Mouse (Mus musculus) stomach, embryonic 15.5 days (tissue): ENCODE measurements around the gene Igfbp7. TPM values are rescaled to one million over a fixed set of nuclear protein-coding genes. Genes with fewer than 3 reads are reported as not detected.

Experiments
- ATAC-seq: fragments of 200-750 bp; cut with Nextera tagmentation; 2 replicates; pipeline ENCODE4 v1.8.0; 2017; ENCODE audit warnings: low read depth, moderate number of reproducible peaks, moderate TSS enrichment; ENCODE audit not compliant: insufficient read depth, low FRiP score
- H3K27ac ChIP-seq: fragments of 300-500 bp; sonication (generic); 2 replicates; pipeline ENCODE4 v1.5.1; 2015; ENCODE audit warnings: mild to moderate bottlenecking, inconsistent platforms
- H3K27me3 ChIP-seq: fragments of 300-500 bp; sonication (generic); replicated peaks from 2 replicates; pipeline ENCODE4 v1.6.1; 2015; ENCODE audit warnings: inconsistent platforms
- H3K36me3 ChIP-seq: fragments of 300-500 bp; sonication (generic); 2 replicates; pipeline ENCODE4 v1.6.1; 2015; ENCODE audit warnings: inconsistent platforms
- H3K4me1 ChIP-seq: fragments of 300-500 bp; sonication (generic); 2 replicates; pipeline ENCODE4 v1.6.1; 2015; ENCODE audit warnings: inconsistent platforms
- H3K4me2 ChIP-seq: fragments of 300-500 bp; sonication (generic); 2 replicates; pipeline ENCODE4 v1.6.1; 2015; ENCODE audit warnings: mild to moderate bottlenecking, inconsistent platforms
- H3K4me3 ChIP-seq: fragments of 300-500 bp; sonication (generic); replicated peaks from 2 replicates; pipeline ENCODE4 v1.5.1; 2015; ENCODE audit warnings: inconsistent platforms
- H3K9ac ChIP-seq: fragments of 300-500 bp; sonication (generic); 2 replicates; pipeline ENCODE4 v1.6.1; 2015; ENCODE audit warnings: inconsistent platforms
- H3K9me3 ChIP-seq: fragments of 300-500 bp; sonication (generic); 2 replicates; pipeline ENCODE4 v1.6.1; 2016; ENCODE audit warnings: inconsistent platforms
- WGBS: fragments of 180-500 bp; shearing (Covaris S2); methylation state at CpG from one replicate; pipeline ENCODE4 v1.1.7; 2015; 5-methylcytosine and 5-hydroxymethylcytosine counted together
- polyA plus RNA-seq: library from polyadenylated mRNA; unstranded; fragments of >200 nt; fragmentation: Nextera tagmentation; extraction: Ambion mirVana; gene quantifications from 2 replicates; pipeline ENCODE4 v1.2.1, GENCODE M21; 2015

Gene Igfbp7
- 146 and 174 TPM in 2 replicates for polyA plus RNA-seq

- Histone ChIP-seq H3K9me3 (no peaks in the 10 kb centered on the region), H3K27me3 (no peaks in the 10 kb centered on the region), H3K9ac (peak within 1 kb of the TSS; percentile 74), H3K4me2 (peak within 1 kb of the TSS; percentile 94), H3K4me1 (peaks cover 7% of the 10 kb centered on the region; the same call in 1 of the 2 replicates), H3K27ac (peak within 1 kb of the TSS; percentile 87), H3K36me3 (no peaks in the 10 kb centered on the region), H3K4me3 (peak within 1 kb of the TSS; percentile 71)
- ATAC-seq = peak; percentile 79
- 4% methylated on average over 96 of the region's 101 CpGs for WGBS
Measured at GRCm38 (mm10) chr5:77407341-77408298, at the start of gene Igfbp7. Igfbp7 (minus strand) TSS chr5:77408041.

GRCm38 (mm10) chr5:77452103-77452502 lies 44.3 kb upstream of the Igfbp7 start:
- H3K36me3 ChIP-seq = no peaks in the 10 kb centered on the region
- H3K4me2 ChIP-seq = no peak overlapping the region
- WGBS = 68% methylated on average over 6 of the region's 6 CpGs
- no peaks in the 10 kb centered on the region for H3K9me3 ChIP-seq
- H3K27me3 ChIP-seq = no peaks in the 10 kb centered on the region
- H3K9ac ChIP-seq = no peak overlapping the region
- ATAC-seq = no peak
- H3K4me3 ChIP-seq = no peak overlapping the region
- no peaks in the 10 kb centered on the region for H3K4me1 ChIP-seq
- H3K27ac ChIP-seq = no peak overlapping the region

- H3K9ac ChIP-seq = no peak overlapping the region
- WGBS = 90% methylated on average over 7 of the region's 7 CpGs
Measured at GRCm38 (mm10) chr5:77449531-77449930, 41.7 kb upstream of the Igfbp7 start.

GRCm38 (mm10) chr5:77445431-77445830 lies 37.6 kb upstream of the Igfbp7 start:
- no peaks in the 10 kb centered on the region for H3K36me3 ChIP-seq
- no peak overlapping the region for H3K27ac ChIP-seq
- H3K4me1 ChIP-seq = no peaks in the 10 kb centered on the region
- no peak for ATAC-seq
- no peak overlapping the region for H3K9ac ChIP-seq
- H3K4me3 ChIP-seq = no peak overlapping the region
- H3K27me3 ChIP-seq = no peaks in the 10 kb centered on the region
- 84% methylated on average over 4 of the region's 4 CpGs for WGBS
- no peak overlapping the region for H3K4me2 ChIP-seq
- no peaks in the 10 kb centered on the region for H3K9me3 ChIP-seq

More at GRCm38 (mm10) chr5:77449531-77449930, 41.7 kb upstream of the Igfbp7 start:
- Histone ChIP-seq H3K27ac (no peak overlapping the region), H3K4me2 (no peak overlapping the region), H3K27me3 (no peaks in the 10 kb centered on the region), H3K36me3 (no peaks in the 10 kb centered on the region), H3K4me1 (no peaks in the 10 kb centered on the region), H3K9me3 (no peaks in the 10 kb centered on the region), H3K4me3 (no peak overlapping the region)
- ATAC-seq = no peak

- Histone ChIP-seq H3K9me3 (no peaks in the 10 kb centered on the region), H3K4me3 (no peak overlapping the region), H3K27ac (no peak overlapping the region), H3K36me3 (no peaks in the 10 kb centered on the region), H3K4me2 (no peak overlapping the region), H3K9ac (no peak overlapping the region), H3K4me1 (no peaks in the 10 kb centered on the region), H3K27me3 (no peaks in the 10 kb centered on the region)
- WGBS = 80% methylated on average over 8 of the region's 8 CpGs
- ATAC-seq = no peak
Measured at GRCm38 (mm10) chr5:77443889-77444573, 36.2 kb upstream of the Igfbp7 start.

- H3K36me3 ChIP-seq = no peaks in the 10 kb centered on the region
- no peaks in the 10 kb centered on the region for H3K4me1 ChIP-seq
- ATAC-seq = no peak
- no peaks in the 10 kb centered on the region for H3K9me3 ChIP-seq
- no peak overlapping the region for H3K4me2 ChIP-seq
- WGBS = 60% methylated on average over 15 of the region's 15 CpGs
- H3K4me3 ChIP-seq = no peak overlapping the region
- no peaks in the 10 kb centered on the region for H3K27me3 ChIP-seq
- no peak overlapping the region for H3K9ac ChIP-seq
- H3K27ac ChIP-seq = no peak overlapping the region
Measured at GRCm38 (mm10) chr5:77442856-77443623, 35.2 kb upstream of the Igfbp7 start.

- H3K36me3 ChIP-seq = no peaks in the 10 kb centered on the region
- ATAC-seq = no peak
- H3K27me3 ChIP-seq = no peaks in the 10 kb centered on the region
- 79% methylated on average over 4 of the region's 4 CpGs for WGBS
- H3K4me2 ChIP-seq = no peak overlapping the region
- H3K27ac ChIP-seq = no peak overlapping the region
- H3K9me3 ChIP-seq = no peaks in the 10 kb centered on the region
- no peak overlapping the region for H3K4me3 ChIP-seq
- no peak overlapping the region for H3K9ac ChIP-seq
- H3K4me1 ChIP-seq = no peaks in the 10 kb centered on the region
Measured at GRCm38 (mm10) chr5:77436308-77436707, 28.5 kb upstream of the Igfbp7 start.

- no peak overlapping the region for H3K4me3 ChIP-seq
- H3K27ac ChIP-seq = no peak overlapping the region
- no peaks in the 10 kb centered on the region for H3K36me3 ChIP-seq
- no peaks in the 10 kb centered on the region; the same call in 1 of the 2 replicates for H3K4me1 ChIP-seq
- ATAC-seq = no peak
- H3K9ac ChIP-seq = no peak overlapping the region
- 62% methylated on average over 11 of the region's 11 CpGs for WGBS
- no peaks in the 10 kb centered on the region for H3K9me3 ChIP-seq
- no peaks in the 10 kb centered on the region for H3K27me3 ChIP-seq
- H3K4me2 ChIP-seq = 0 out of 2 replicates have a peak overlapping the region, but pooled peaks have one; percentile 14
Measured at GRCm38 (mm10) chr5:77434060-77434459, 26.2 kb upstream of the Igfbp7 start.

GRCm38 (mm10) chr5:77433561-77433960 lies 25.7 kb upstream of the Igfbp7 start:
- Histone ChIP-seq H3K27me3 (no peaks in the 10 kb centered on the region), H3K4me1 (no peaks in the 10 kb centered on the region; the same call in 1 of the 2 replicates), H3K27ac (no peak overlapping the region), H3K4me2 (no peak overlapping the region), H3K4me3 (no peak overlapping the region), H3K9ac (no peak overlapping the region), H3K9me3 (no peaks in the 10 kb centered on the region), H3K36me3 (no peaks in the 10 kb centered on the region)
- no peak for ATAC-seq
- WGBS = 54% methylated on average over 9 of the region's 9 CpGs

- ATAC-seq = no peak
- 55% methylated on average over 3 of the region's 3 CpGs for WGBS
- Histone ChIP-seq H3K9ac (no peak overlapping the region), H3K4me1 (no peaks in the 10 kb centered on the region; the same call in 1 of the 2 replicates), H3K27me3 (no peaks in the 10 kb centered on the region), H3K27ac (no peak overlapping the region), H3K36me3 (no peaks in the 10 kb centered on the region), H3K4me3 (no peak overlapping the region), H3K4me2 (no peak overlapping the region), H3K9me3 (no peaks in the 10 kb centered on the region)
Measured at GRCm38 (mm10) chr5:77433119-77433518, 25.3 kb upstream of the Igfbp7 start.

GRCm38 (mm10) chr5:77432446-77432845 lies 24.6 kb upstream of the Igfbp7 start:
- Histone ChIP-seq H3K9me3 (no peaks in the 10 kb centered on the region), H3K4me3 (no peak overlapping the region), H3K27me3 (no peaks in the 10 kb centered on the region), H3K4me1 (no peaks in the 10 kb centered on the region; the same call in 1 of the 2 replicates), H3K9ac (no peak overlapping the region), H3K27ac (no peak overlapping the region), H3K36me3 (no peaks in the 10 kb centered on the region), H3K4me2 (no peak overlapping the region)
- 50% methylated on average over 2 of the region's 2 CpGs for WGBS
- no peak for ATAC-seq
